ENCODE assay signal across 9 mouse cellular contexts in the genomic region with DNA sequence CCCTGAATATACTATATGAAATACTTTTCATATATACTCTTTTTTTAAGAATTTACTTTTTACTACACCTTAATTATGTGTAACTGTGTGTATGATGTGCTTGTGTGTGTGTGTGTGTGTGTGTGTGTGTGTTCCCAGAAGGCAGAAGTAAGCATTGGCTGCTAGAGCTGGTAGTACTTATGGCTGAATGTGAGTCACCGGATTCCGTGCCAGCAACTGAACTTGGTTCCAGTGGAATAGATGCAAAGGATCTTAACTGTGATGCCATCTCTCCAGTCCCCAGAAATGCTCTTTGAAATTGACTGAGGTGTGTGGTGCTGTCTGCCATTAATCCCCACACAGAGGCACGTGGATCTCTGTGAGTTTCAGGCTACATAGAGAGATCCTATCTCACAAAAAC.
DNase-seq lines count a peak whose midpoint lies in the region.
"Had no signal": no experiment of that assay in that cellular context is flagged by ENCODE, and none has a peak within 500 bp of the region (broad histone marks: within the 10 kb centered on the region; RNA-seq: fewer than 3 reads in every experiment).

No protein-coding gene starts in this region.

- DNase-seq in adrenal gland, postnatal 25 days: peak; percentile 46
- no peak for DNase-seq in adrenal gland, adult 18-20 months (ENCODE audit: low spot score in 2 of 2)
- DNase-seq in layer of hippocampus, adult 8-10 months (ENCODE audit: low spot score in 2 of 2): peak; percentile 47 to 61
- DNase-seq in layer of hippocampus, adult 9-10 months (ENCODE audit: low spot score): no peak
- peak; percentile 24 to 52 for DNase-seq in cerebellum, postnatal 14 days
- peak; percentile 43 to 66 for DNase-seq in right cerebral cortex, postnatal 10 days (ENCODE audit: low spot score in 2 of 2)
- DNase-seq in gastrocnemius, adult 18-20 months (ENCODE audit: low spot score): no peak
- DNase-seq in urinary bladder, adult 2 months (ENCODE audit: low spot score): no peak
- DNase-seq: gastrocnemius, postnatal 14 days had no signal

Comparison
In these comparisons a context has a peak if more than half of its experiments do, and no peak if none do; other contexts are left out.
1. DNase-seq: peak in adrenal gland, postnatal 25 days (single experiment), layer of hippocampus, adult 8-10 months (2 of 2), cerebellum, postnatal 14 days (2 of 2) and right cerebral cortex, postnatal 10 days (2 of 2); none in adrenal gland, adult 18-20 months (0 of 2), layer of hippocampus, adult 9-10 months (single experiment), gastrocnemius, adult 18-20 months (single experiment) and urinary bladder, adult 2 months (single experiment).